Comparison of ENCODE assay signal across 11 mouse cellular contexts in genomic region chr8:34573007-34573881, GRCm38 (mm10).
DNase-seq lines count a peak whose midpoint lies in the region; ATAC-seq and TF ChIP-seq lines count a peak whose summit lies in the region.
"Had no signal": no experiment of that assay in that cellular context is flagged by ENCODE, and none has a peak within 500 bp of the region (broad histone marks: within the 10 kb centered on the region; RNA-seq: fewer than 3 reads in every experiment).

No protein-coding gene starts in this region.

- no peak overlapping the region for H3K4me3 ChIP-seq in lung, embryonic 14.5 days (ENCODE audit: low read depth, low read length)
- H3K4me3 ChIP-seq in forebrain, embryonic 16.5 days (replicated peaks; ENCODE audit: low read length) = no peak overlapping the region
- H3K4me3 ChIP-seq: heart, adult 2 months; neural tube, embryonic 13.5 days had no signal

- no peak for TF ChIP-seq CTCF in lung, embryonic 14.5 days (IDR thresholded peaks at IDR 0.05; ENCODE audit: low read depth)

- intact Hi-C loops in heart, postnatal 36 days (cut with DNase I) = no loop called here

- H3K27ac ChIP-seq in lung, embryonic 14.5 days (ENCODE audit: low read depth) = peak overlapping the region; percentile 73
- H3K27ac ChIP-seq in forebrain, embryonic 16.5 days (ENCODE audit: low read length) = no peak overlapping the region
- H3K27ac ChIP-seq: heart, adult 2 months; neural tube, embryonic 13.5 days had no signal

- peak; percentile 94 for ATAC-seq in lung, embryonic 14.5 days (ENCODE audit: insufficient read depth)
- ATAC-seq in frontal cortex, adult (ENCODE audit: low TSS enrichment) = no peak
- no peak for ATAC-seq in forebrain, embryonic 16.5 days

- peak; percentile 90 for DNase-seq in heart, adult 11 months
- no peak for DNase-seq in heart, postnatal 36 days
- peak; percentile 90 for DNase-seq in adipocyte (ENCODE audit: low spot score)
- DNase-seq in hindlimb bud, embryonic 11.5 days (ENCODE audit: extremely low spot score, low read depth, low spot score) = peak; percentile 14
- peak; percentile 73 for DNase-seq in lung, embryonic 14.5 days
- no peak for DNase-seq in cerebellum, adult 9-10 months
- DNase-seq: left cerebral cortex, postnatal 4 days had no signal

- peaks cover 11% of the 10 kb centered on the region; the same call in 1 of the 2 replicates for H3K4me1 ChIP-seq in lung, embryonic 14.5 days (ENCODE audit: insufficient read depth)
- H3K4me1 ChIP-seq in forebrain, embryonic 16.5 days (replicated peaks; ENCODE audit: control insufficient read depth, insufficient read depth, low read length) = no peaks in the 10 kb centered on the region

- 16% methylated on average over 9 of the region's 9 CpGs for WGBS in lung, embryonic 14.5 days
- WGBS in forebrain, embryonic 16.5 days = 86% methylated on average over 9 of the region's 9 CpGs

- no peaks in the 10 kb centered on the region for H3K9me3 ChIP-seq in lung, embryonic 14.5 days (ENCODE audit: low read depth, low read length)
- 0 out of 2 replicates have a peak, but pooled peaks cover 3% of the 10 kb centered on the region for H3K9me3 ChIP-seq in forebrain, embryonic 16.5 days (ENCODE audit: control insufficient read depth, low read length)
- H3K9me3 ChIP-seq: neural tube, embryonic 13.5 days had no signal

- no peaks in the 10 kb centered on the region for H3K27me3 ChIP-seq in lung, embryonic 14.5 days (ENCODE audit: insufficient read depth, low read length)
- H3K27me3 ChIP-seq in forebrain, embryonic 16.5 days (replicated peaks; ENCODE audit: control insufficient read depth, insufficient read depth, low read length) = no peaks in the 10 kb centered on the region
- H3K27me3 ChIP-seq: neural tube, embryonic 13.5 days had no signal

- no peaks in the 10 kb centered on the region for H3K36me3 ChIP-seq in lung, embryonic 14.5 days (ENCODE audit: insufficient read depth)
- no peaks in the 10 kb centered on the region for H3K36me3 ChIP-seq in forebrain, embryonic 16.5 days (ENCODE audit: control insufficient read depth, insufficient read depth)
- H3K36me3 ChIP-seq: neural tube, embryonic 13.5 days had no signal

- peak overlapping the region; percentile 35; the same call in 1 of the 2 replicates for H3K4me2 ChIP-seq in lung, embryonic 14.5 days
- H3K4me2 ChIP-seq in forebrain, embryonic 16.5 days (ENCODE audit: low read length) = no peak overlapping the region
- H3K4me2 ChIP-seq: neural tube, embryonic 13.5 days had no signal

- no peak overlapping the region for H3K9ac ChIP-seq in lung, embryonic 14.5 days
- H3K9ac ChIP-seq in forebrain, embryonic 16.5 days (replicated peaks; ENCODE audit: low read depth, low read length) = no peak overlapping the region
- H3K9ac ChIP-seq: neural tube, embryonic 13.5 days had no signal

Comparison
In these comparisons a context has a peak if more than half of its experiments do, and no peak if none do; other contexts are left out.
1. DNase-seq: peak in heart, adult 11 months (single experiment), adipocyte (single experiment), hindlimb bud, embryonic 11.5 days (single experiment) and lung, embryonic 14.5 days (single experiment); none in heart, postnatal 36 days (0 of 2) and cerebellum, adult 9-10 months (single experiment).